Mouse (Mus musculus): ENCODE data around the gene Dph5. TPM values are rescaled to one million over a fixed set of nuclear protein-coding genes. Genes with fewer than 3 reads are reported as not detected.
A peak's percentile ranks its signal among the peaks of the same experiment; 100 is the strongest.
"Not testable (repeated sequence)": the region's sequence is repeated elsewhere in the genome, so short reads cannot be mapped to it uniquely, and the experiment has no call there.

The Dph5 gene
- total RNA-seq, 2 experiments from 2014 or later, result 9.9 to 10.4 TPM

GRCm38 (mm10) chr3:115892341-115892740 lies 4.7 kb downstream of the Dph5 start:
- no peak for DNase-seq

DNA sequence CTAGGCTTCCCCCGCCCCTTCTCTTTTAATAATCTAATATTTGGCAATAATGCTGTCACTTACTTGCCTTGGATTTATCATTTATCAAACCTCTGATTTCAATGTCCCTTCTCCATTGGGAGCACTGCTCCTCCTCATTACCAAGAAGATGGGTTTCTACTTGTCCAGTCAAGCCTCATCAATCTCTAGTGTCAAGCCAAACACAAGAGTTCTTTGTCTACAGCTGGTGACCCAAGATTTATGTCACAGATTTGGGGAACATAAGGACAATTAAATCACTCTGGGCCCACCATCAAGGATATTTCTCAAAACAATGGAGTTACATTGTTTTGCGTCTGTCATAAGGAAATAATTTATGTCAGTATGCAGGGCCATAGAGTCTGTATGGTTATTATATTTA lies 5.5 kb downstream of the Dph5 start:
- DNase-seq, result no peak

DNA sequence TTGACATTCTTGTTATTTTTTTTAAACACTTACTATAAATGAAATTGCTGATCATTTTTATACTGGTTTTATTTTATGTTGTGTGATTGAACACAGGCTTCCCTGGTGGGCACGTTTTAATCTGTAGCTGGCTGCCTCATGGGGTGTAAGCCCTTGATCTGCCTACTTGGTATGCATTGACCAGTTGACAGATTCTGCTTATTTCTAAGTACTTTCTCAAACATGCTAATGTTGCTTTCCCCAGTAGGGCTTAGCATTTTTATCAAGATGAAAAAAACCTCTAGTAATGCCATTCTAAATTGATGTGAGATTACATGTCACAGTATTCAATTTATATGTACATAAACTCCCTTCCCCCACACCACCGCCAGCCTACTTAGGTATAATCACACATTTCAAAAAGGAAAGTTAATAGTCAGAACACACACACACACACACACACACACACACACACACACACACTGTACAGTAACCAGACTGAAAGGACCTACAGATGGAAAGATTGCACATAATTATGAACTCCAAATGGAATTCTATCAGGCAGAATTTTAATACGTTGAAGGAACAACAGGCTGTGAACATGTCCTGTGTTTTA lies 10.8 kb downstream of the Dph5 start:
- DNase-seq, result no peak

DNA sequence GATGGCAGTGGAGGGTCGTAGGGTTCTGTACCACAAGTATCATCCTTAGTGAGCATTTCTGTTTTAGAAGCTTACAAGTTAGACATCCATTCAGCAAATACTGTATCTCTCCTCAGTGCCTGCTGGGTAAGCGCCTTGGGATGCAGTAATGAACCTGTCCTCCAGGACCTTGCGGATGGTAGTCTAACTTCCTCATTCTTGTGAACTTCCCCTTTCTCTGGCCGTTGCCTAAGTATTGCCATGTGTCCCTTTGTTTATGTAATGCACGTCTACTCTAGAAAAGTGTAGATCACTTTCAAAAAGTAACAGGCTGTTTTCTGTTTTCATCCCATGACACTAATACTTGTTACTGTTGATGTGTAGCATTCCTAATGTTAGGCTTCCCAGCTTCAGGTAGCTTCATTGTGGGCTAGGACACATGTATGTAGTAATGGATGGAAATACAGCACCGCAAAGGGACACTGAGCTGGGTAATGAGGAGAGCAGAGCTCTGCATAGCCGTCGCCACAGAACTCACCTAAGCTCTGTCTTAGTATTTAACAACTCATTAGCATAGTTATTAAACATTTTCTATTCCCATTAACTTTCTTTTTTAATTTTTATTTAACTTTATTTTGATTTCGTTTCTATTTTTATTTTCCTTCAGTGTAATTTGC lies 14.8 kb downstream of the Dph5 start:
- no peak for DNase-seq

- DNase-seq, result no peak
Observed at GRCm38 (mm10) chr3:115905067-115905466, 17.4 kb downstream of the Dph5 start.

GRCm38 (mm10) chr3:115905567-115905966 lies 17.9 kb downstream of the Dph5 start:
- DNase-seq, result no peak

- DNase-seq, result not testable (repeated sequence)
Observed at GRCm38 (mm10) chr3:115907406-115907805, 19.8 kb downstream of the Dph5 start.

- DNase-seq, result no peak
Observed at GRCm38 (mm10) chr3:115924401-115925190, 37.0 kb downstream of the Dph5 start.

- DNase-seq, result no peak
Observed at GRCm38 (mm10) chr3:115926531-115926930, 38.9 kb downstream of the Dph5 start.

DNA sequence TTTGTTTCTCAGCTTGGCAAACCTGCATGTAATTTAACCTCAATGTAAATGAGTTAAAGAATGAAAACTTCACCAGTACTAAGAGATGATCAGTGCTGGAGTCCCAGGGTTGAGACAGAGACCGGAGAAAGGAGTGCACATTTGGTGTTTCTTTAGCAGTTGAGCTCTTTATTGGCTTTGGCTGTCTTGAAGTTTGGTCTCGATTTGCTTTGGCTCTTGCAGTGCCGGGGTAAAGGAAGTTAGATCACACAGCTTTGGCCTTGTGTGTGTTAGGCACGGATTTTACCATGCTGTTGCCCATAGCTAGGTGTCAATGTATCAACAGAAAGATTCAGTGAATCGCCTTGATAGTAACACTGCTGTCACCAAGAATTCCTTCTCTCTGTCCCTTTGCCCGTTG lies 44.1 kb downstream of the Dph5 start:
- no peak for DNase-seq

- no peak for DNase-seq
Observed at GRCm38 (mm10) chr3:115933293-115934186, 45.9 kb downstream of the Dph5 start.

- DNase-seq, result peak; percentile 68
Observed at GRCm38 (mm10) chr3:115936734-115937599, 49.3 kb downstream of the Dph5 start.

DNA sequence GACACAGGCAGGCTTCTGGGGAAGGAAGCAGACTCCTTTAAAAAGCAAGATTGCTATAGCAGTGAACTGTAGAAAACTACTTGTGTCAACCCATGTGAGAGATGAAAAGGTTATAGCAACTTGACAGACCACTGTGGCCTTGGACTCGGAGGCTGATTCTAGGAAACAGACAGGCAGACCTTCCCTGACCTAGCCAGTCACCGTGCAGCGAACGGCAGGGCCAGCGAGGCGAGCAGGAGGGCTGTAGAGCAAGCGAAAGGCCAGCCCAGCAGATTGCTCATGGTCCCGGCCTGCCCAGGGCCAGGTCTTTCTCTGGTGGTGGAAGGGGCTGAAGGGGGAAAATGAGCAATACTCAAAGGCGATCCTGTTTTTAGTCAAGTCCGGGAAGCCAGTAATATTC lies 50.2 kb downstream of the Dph5 start:
- no peak for DNase-seq

- no peak for DNase-seq
Observed at GRCm38 (mm10) chr3:115940510-115940909, 52.9 kb downstream of the Dph5 start.

DNA sequence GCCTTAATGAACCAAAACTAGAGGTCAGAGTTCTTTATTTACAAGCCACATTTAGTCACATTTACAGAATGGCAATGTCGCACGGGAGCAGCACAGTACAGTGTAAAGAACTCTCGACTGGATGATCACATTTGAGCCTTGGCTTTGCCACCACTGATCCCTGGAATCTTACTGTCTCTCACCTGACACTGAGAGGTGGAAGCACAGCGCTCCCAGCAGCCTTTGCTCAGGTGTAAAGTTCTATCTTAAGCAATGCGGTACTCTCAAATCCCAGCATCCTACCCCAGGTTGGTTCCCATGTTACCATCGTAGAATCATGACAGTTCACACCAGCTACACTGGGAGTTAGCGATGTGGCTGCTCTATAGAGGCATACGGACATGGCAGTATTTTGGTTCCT lies 53.8 kb downstream of the Dph5 start:
- DNase-seq, result no peak

- DNase-seq, result no peak
Observed at GRCm38 (mm10) chr3:115944376-115944775, 56.7 kb downstream of the Dph5 start.

GRCm38 (mm10) chr3:115946272-115946671 lies 58.6 kb downstream of the Dph5 start:
- no peak for DNase-seq

DNA sequence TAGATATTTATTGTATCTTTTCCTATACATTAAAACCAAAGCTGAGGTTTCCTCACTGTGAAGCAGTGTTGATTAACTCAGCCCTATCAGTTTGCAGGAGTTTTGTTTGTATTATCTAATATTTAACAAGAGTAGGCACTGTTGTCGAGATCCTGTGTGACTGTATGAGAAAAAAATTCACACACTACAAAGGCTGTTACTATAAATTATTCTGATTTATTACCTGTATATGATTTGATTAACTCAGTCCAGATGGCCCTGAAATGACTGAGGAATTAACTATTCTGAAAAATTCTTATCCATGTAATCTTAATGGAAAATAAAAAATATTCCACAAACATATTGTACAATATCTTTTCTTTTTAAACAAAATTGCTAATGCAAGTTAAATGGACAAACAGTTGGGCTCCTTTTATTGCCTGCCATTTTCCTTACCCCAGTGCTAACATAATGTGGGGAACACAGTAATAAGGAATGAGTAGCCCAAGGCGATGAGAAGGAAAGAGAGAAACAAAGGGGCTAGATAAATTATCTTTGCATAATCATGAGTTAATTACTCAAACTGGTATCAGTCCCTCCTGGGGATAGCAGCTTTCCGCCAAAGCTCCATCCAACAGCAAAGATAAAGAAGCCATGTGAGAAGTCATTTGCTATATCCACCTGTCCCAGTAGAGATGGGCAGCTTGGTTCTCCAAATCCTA lies 61.7 kb downstream of the Dph5 start:
- no peak for DNase-seq

DNA sequence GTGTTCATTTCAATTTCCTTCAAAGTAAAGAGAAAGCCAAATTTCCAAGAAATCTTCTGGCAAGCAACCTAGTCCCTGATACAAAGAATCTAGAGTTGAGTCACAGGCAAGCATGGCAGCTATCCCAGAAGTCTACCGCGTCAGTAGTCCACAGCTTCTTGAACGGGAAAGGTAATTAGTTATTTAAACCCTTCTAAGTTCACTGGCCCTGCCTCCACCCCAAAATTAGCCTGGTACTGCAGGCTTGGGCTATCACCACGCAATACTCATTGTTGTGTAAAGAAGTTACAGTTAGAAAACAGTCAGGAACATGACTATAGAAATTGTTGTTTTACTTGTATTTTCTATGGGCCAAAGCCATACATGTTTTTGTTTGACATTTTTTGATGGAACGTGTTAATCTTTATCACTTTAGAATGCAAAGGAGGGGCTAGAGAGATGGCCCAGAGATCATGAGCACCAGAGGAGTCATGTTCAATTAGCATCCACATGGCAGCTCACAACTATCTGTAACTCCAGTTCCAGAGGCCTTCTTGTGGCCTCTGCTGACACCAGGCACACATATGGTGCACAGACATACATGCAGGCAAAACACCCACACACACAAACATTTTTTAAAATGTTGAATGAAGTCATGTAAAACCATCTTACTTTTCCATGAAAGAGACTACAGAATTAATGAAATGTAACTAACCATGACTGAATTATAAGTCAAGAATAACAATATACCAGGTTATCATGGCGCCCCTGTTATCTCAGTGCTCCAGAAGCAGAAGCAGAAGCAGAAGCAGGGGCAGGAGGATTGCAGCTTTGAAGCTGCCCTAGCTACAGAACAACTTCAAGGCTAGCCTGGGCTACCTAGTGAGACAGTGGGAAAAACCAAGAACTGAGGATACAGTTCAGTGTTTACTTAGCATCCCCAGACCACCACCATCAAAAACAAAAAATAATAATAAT lies 62.6 kb downstream of the Dph5 start:
- DNase-seq, result no peak

GRCm38 (mm10) chr3:115951221-115951620 lies 63.6 kb downstream of the Dph5 start:
- no peak for DNase-seq

All from gastrocnemius, postnatal 10 days (tissue).